Mouse (Mus musculus) megakaryocyte, embryonic 14.5 days (primary cell): ENCODE data around the gene Gm28374.

Experiments
- FLI1 ChIP-seq: IDR thresholded peaks from 2 replicates; pipeline ENCODE4 v1.6.1; 2012; ENCODE audit warnings: low read length, inconsistent platforms, mixed read lengths
- GATA1 ChIP-seq: IDR thresholded peaks from 3 replicates; pipeline ENCODE4 v1.6.1; 2012; ENCODE audit warnings: mixed read lengths, low read length, inconsistent platforms, borderline replicate concordance

GRCm38 (mm10) chr19:6045366-6046293 lies 36.4 kb downstream of the Gm28374 start:
- TF ChIP-seq GATA1 (no peak), FLI1 (no peak)
